Mouse (Mus musculus) kidney, embryonic 16.5 days (tissue): Measurements from ENCODE around the gene Psmb9. TPM values are rescaled to one million over a fixed set of nuclear protein-coding genes. Genes with fewer than 3 reads are reported as not detected.
A peak's percentile ranks its signal among the peaks of the same experiment; 100 is the strongest.
"Not testable (repeated sequence)": the region's sequence is repeated elsewhere in the genome, so short reads cannot be mapped to it uniquely, and the experiment has no call there.

ENCODE experiments used
- ATAC-seq: fragments of 200-750 bp; cut with Nextera tagmentation; 2 replicates; pipeline ENCODE4 v1.8.0; 2017; ENCODE audit warnings: moderate TSS enrichment; ENCODE audit not compliant: low FRiP score, low TSS enrichment
- H3K27ac ChIP-seq: fragments of 300-500 bp; sonication (generic); 2 replicates; pipeline ENCODE4 v1.5.1; 2014; ENCODE audit warnings: low read length
- H3K27me3 ChIP-seq: fragments of 300-500 bp; sonication (generic); 2 replicates; pipeline ENCODE4 v1.6.1; 2014; ENCODE audit warnings: low read length, control low read depth, mixed read lengths; ENCODE audit not compliant: insufficient read depth
- H3K36me3 ChIP-seq: fragments of 300-500 bp; sonication (generic); 2 replicates; pipeline ENCODE4 v1.6.1; 2014; ENCODE audit warnings: low read length, control low read depth, mixed read lengths; ENCODE audit not compliant: insufficient read depth
- H3K4me1 ChIP-seq: fragments of 300-500 bp; sonication (generic); 2 replicates; pipeline ENCODE4 v1.6.1; 2014; ENCODE audit warnings: low read length, control low read depth, mixed read lengths; ENCODE audit not compliant: insufficient read depth
- H3K4me2 ChIP-seq: fragments of 300-500 bp; sonication (generic); replicated peaks from 2 replicates; pipeline ENCODE4 v1.6.1; 2014; ENCODE audit warnings: low read depth, low read length
- H3K4me3 ChIP-seq: fragments of 300-500 bp; sonication (generic); 2 replicates; pipeline ENCODE4 v1.5.1; 2014; ENCODE audit warnings: mild to moderate bottlenecking, low read length
- H3K9ac ChIP-seq: fragments of 300-500 bp; sonication (generic); replicated peaks from 2 replicates; pipeline ENCODE4 v1.6.1; 2014; ENCODE audit warnings: low read length
- H3K9me3 ChIP-seq: fragments of 300-500 bp; sonication (generic); 2 replicates; pipeline ENCODE4 v1.6.1; 2016; ENCODE audit warnings: low read length, control low read depth
- WGBS: fragments of 180-500 bp; shearing (Covaris S2); extraction: QIAGEN DNeasy Blood & Tissue Kit; methylation state at CpG from one replicate; pipeline ENCODE4 v1.1.7; 2014; 5-methylcytosine and 5-hydroxymethylcytosine counted together
- polyA plus RNA-seq: library from polyadenylated mRNA; unstranded; fragments of >200 nt; fragmentation: Nextera tagmentation; extraction: Ambion mirVana; gene quantifications from 2 replicates; pipeline ENCODE4 v1.2.1, GENCODE M21; 2015

The Psmb9 gene
- polyA plus RNA-seq = 2.0 and 2.4 TPM in 2 replicates

DNA sequence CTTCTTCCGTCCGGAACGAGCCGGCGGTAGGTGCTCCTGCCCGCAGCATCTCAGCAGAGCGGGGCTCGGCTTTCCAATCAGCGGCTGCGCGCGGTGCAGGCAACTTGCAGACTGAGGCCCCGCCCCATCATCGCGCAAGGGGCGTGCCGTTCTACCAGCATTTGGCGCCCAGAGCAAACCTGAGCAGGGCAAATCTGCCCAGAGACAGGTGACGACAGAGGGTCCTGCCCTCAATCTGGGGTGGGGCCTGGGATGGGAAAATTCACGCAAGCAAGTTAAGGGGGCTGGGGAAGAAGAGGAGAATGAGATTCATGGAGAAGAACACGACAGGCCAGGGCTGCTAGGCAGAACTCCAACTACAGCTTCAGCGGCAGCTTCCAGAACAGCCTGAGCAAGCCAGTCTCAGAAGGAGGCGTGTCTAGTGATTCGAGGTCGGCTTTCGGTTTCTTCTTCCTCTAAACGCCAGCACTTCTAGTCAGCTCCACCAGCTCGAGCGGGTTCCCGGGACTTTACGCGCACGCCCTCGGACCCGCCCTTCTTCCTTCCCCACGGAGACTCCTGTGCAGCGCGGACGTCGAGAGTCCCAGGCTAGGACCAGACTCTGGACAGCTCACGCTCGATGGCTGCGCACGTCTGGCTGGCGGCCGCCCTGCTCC is at the start of gene Psmb9, which contains the start of gene Tap1:
TSS of gene Psmb9 (minus strand) at position 504 of the 656 bp plus-strand sequence.
TSS of gene Tap1 (plus strand) at position 293 of the 656 bp plus-strand sequence.
- H3K27me3 ChIP-seq = peaks cover 26% of the 10 kb centered on the region
- H3K4me2 ChIP-seq = peak within 1 kb of the TSS; percentile 95
- H3K4me3 ChIP-seq = peak within 1 kb of the TSS; percentile 51
- peak within 1 kb of the TSS; percentile 61 for H3K9ac ChIP-seq
- no peaks in the 10 kb centered on the region for H3K36me3 ChIP-seq
- peak within 1 kb of the TSS; percentile 61; the same call in 1 of the 2 replicates for H3K27ac ChIP-seq
- H3K4me1 ChIP-seq = peaks cover 6% of the 10 kb centered on the region
- no peaks in the 10 kb centered on the region for H3K9me3 ChIP-seq
- peak; percentile 97 for ATAC-seq
- 0% methylated on average over 46 of the region's 46 CpGs for WGBS

DNA sequence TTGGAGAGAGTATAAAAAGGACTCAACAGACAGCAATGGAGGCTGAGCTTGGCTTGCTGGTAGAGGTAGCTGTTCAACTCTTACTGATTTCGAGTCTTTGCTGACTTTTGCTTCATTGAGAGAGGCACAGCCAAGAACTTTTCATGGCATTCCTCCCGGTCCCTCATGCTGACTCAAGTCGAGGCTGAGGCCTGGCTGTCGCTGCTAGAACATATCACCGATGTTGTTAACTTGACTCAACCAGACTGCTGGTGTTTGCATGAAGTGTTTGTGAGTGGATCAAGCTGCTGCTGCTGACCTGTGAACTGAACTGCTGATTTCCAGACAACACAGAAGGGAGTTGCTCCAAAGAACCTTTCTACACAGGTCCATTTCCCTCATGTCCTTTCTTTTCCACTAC is 49.1 kb upstream of the Psmb9 start:
- Histone ChIP-seq H3K4me3 (no peak overlapping the region), H3K9me3 (0 out of 2 replicates have a peak, but pooled peaks cover 1% of the 10 kb centered on the region), H3K36me3 (no peaks in the 10 kb centered on the region), H3K9ac (no peak overlapping the region), H3K4me2 (no peak overlapping the region), H3K27ac (no peak overlapping the region), H3K27me3 (no peaks in the 10 kb centered on the region), H3K4me1 (no peaks in the 10 kb centered on the region)
- ATAC-seq = no peak
- WGBS = 78% methylated on average over 5 of the region's 5 CpGs

DNA sequence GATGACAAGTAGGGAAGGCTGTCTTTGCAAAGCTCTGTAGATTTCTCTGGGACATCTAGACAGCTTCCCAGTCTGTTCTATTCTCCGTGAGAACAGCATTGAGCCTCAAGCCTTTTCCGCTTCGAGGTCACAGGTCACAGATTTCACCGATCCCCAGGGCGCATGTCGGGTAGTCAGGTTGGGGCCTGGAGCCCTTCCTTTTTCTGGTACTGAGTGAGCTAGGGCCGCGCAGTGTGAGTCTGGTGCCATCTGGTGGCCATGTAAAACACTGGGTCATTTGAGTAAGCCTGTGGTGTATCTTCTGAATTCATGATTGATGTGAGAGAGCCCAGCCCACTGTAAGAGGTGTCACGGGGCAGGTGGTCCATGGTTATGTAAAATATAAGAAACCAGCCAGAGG is 47.4 kb upstream of the Psmb9 start:
- H3K27me3 ChIP-seq = no peaks in the 10 kb centered on the region
- H3K36me3 ChIP-seq = no peaks in the 10 kb centered on the region
- no peak overlapping the region for H3K4me2 ChIP-seq
- H3K9ac ChIP-seq = no peak overlapping the region
- WGBS = 29% methylated on average over 9 of the region's 9 CpGs
- H3K9me3 ChIP-seq = no peaks in the 10 kb centered on the region
- H3K27ac ChIP-seq = no peak overlapping the region
- H3K4me3 ChIP-seq = no peak overlapping the region
- H3K4me1 ChIP-seq = no peaks in the 10 kb centered on the region
- 0 out of 2 replicates have a peak, but pooled peaks have one; percentile 42 for ATAC-seq

DNA sequence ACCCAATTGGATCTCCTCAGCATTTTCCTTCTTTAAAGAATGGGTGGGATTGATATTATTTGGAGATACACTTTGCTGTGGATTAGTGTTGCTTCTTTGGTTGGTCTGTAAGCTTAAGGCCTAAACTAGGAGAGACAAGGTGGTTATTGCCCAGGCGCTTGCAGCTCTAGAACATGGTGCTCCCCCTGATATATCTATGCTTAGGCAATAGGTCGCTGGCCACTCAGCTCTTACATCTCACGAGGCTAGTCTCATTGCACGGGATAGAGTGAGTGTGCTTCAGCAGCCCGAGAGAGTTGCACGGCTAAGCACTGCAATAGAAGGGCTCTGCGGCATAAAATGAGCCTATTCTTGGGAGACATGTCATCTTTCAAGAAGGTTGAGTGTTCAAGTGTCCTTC is 44.5 kb upstream of the Psmb9 start:
- not testable (repeated sequence) for H3K4me1 ChIP-seq, H3K36me3 ChIP-seq, H3K4me2 ChIP-seq, H3K9ac ChIP-seq, H3K9me3 ChIP-seq, ATAC-seq, H3K4me3 ChIP-seq, H3K27me3 ChIP-seq, H3K27ac ChIP-seq
- 96% methylated on average over 4 of the region's 7 CpGs for WGBS

GRCm38 (mm10) chr17:34230971-34231370 is 43.4 kb upstream of the Psmb9 start:
- not testable (repeated sequence) for ATAC-seq, H3K9ac ChIP-seq, H3K27me3 ChIP-seq, H3K27ac ChIP-seq, H3K36me3 ChIP-seq, H3K4me1 ChIP-seq, H3K4me2 ChIP-seq, H3K9me3 ChIP-seq, H3K4me3 ChIP-seq
- 95% methylated on average over 6 of the region's 9 CpGs for WGBS

DNA sequence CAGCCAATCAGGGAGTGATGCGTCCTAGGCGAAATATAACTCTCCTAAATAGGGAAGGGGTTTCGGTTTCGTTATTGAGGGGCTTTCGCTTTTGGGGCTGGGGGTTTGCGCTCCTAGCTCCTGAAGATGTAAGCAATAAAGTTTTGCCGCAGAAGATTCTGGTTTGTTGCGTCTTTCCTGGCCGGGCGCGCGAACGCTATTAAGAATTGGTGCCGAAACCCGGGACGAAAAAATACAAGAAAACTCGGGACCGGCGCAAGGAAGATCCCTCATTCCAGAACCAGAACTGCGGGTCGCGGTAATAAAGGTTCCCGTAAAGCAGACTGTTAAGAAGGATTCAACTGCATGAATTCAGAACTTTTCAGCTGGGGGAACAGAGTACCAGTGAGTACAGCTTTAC is 38.3 kb upstream of the Psmb9 start:
- not testable (repeated sequence) for H3K36me3 ChIP-seq, H3K4me2 ChIP-seq, H3K27ac ChIP-seq, ATAC-seq, H3K4me1 ChIP-seq, H3K9ac ChIP-seq, H3K4me3 ChIP-seq, H3K27me3 ChIP-seq, H3K9me3 ChIP-seq
- WGBS = 97% methylated on average over 12 of the region's 23 CpGs

DNA sequence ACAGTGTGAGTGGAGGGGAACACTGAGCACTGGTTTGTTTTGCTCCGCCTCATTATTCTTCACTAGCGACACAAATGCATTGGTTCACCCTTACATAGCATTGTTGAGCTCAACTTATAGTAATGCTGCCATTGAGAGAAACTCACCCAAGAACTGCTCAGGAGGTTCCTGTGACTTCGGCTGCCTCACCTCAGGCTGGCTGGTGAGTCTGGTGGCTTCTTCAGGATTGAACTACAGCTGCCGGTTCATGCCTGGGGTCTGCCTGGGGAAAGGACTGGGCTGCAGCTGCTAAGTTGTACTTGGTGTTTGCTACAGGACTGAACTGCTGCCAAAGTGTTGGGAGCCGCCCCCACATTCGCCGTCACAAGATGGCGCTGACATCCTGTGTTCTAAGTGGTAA is 37.9 kb upstream of the Psmb9 start:
- no peak overlapping the region for H3K27ac ChIP-seq
- no peak overlapping the region for H3K4me2 ChIP-seq
- peaks cover 7% of the 10 kb centered on the region for H3K9me3 ChIP-seq
- 96% methylated on average over 8 of the region's 8 CpGs for WGBS
- H3K4me3 ChIP-seq = no peak overlapping the region
- H3K4me1 ChIP-seq = no peaks in the 10 kb centered on the region
- no peaks in the 10 kb centered on the region for H3K27me3 ChIP-seq
- no peaks in the 10 kb centered on the region for H3K36me3 ChIP-seq
- H3K9ac ChIP-seq = no peak overlapping the region
- no peak for ATAC-seq

GRCm38 (mm10) chr17:34224816-34225215 is 37.3 kb upstream of the Psmb9 start:
- Histone ChIP-seq H3K9me3 (peaks cover 7% of the 10 kb centered on the region), H3K9ac (no peak overlapping the region), H3K4me1 (no peaks in the 10 kb centered on the region), H3K27me3 (no peaks in the 10 kb centered on the region), H3K4me3 (no peak overlapping the region), H3K36me3 (no peaks in the 10 kb centered on the region), H3K27ac (no peak overlapping the region), H3K4me2 (no peak overlapping the region)
- ATAC-seq = no peak
- 98% methylated on average over 3 of the region's 3 CpGs for WGBS

DNA sequence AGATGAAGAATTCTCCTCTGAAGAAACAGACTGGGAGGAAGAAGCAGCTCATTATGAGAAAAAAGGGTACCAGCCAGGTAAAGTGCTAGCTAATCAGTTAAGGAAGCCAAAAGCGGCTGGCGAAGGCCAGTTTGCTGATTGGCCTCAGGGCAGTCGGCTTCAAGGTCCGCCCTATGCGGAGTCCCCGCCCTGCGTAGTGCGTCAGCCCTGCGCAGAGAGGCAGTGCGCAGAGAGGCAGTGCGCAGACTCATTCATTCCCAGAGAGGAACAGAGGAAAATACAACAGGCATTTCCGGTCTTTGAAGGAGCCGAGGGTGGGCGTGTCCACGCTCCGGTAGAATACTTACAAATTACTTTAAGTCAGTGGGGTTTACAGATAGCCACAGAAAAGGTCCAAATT is 32.8 kb upstream of the Psmb9 start:
- not testable (repeated sequence) for ATAC-seq, H3K27me3 ChIP-seq, H3K4me3 ChIP-seq, H3K27ac ChIP-seq, H3K36me3 ChIP-seq, H3K9ac ChIP-seq, H3K9me3 ChIP-seq, H3K4me1 ChIP-seq, H3K4me2 ChIP-seq
- 100% methylated on average over 2 of the region's 16 CpGs for WGBS

DNA sequence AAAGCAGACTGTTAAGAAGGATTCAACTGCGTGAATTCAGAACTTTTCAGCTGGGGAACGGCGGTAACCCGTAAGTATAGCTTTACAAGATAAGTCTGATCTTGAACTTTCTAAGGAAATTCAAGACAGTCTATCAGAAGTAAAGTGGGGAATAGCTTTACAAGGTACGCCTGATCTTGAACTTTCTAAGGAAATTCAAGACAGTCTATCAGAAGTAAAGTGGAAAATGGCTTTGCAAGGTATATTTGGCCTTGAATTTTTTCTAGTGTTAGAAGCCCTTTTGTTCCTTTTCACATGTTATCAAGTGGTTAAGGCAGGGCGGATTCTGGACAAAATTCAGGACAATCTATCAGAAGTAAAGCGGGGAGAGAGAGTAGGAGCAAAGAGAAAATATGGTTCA is 32.2 kb upstream of the Psmb9 start:
- not testable (repeated sequence) for H3K9me3 ChIP-seq, ATAC-seq, H3K27ac ChIP-seq, H3K4me1 ChIP-seq, H3K4me3 ChIP-seq, H3K4me2 ChIP-seq, H3K9ac ChIP-seq, H3K27me3 ChIP-seq, H3K36me3 ChIP-seq
- whole genome bisulfite sequencing = 85% methylated on average over 3 of the region's 7 CpGs
